Mouse (Mus musculus) bone marrow, adult 2 months (tissue): ENCODE measurements around the gene Prdm16.

Experiments
- CTCF ChIP-seq: fragments of 200-500 bp; IDR thresholded peaks from 2 replicates; pipeline ENCODE4 v1.5.1; 2011; ENCODE audit warnings: low read length, control low read depth; ENCODE audit not compliant: control insufficient read depth, insufficient read depth
- POLR2A ChIP-seq: fragments of 200-500 bp; IDR thresholded peaks from 2 replicates; pipeline ENCODE4 v1.6.1; 2011; ENCODE audit warnings: low read depth, mild to moderate bottlenecking, control low read depth, low read length, borderline replicate concordance; ENCODE audit not compliant: control insufficient read depth

GRCm38 (mm10) chr4:154358370-154358769 lies 278.3 kb downstream of the Prdm16 start:
- TF ChIP-seq POLR2A, result no peak
- TF ChIP-seq CTCF, result no peak
